Mouse (Mus musculus) forebrain, embryonic 11.5 days (tissue): Measurements from ENCODE around the gene Traf1. TPM values are rescaled to one million over a fixed set of nuclear protein-coding genes. Genes with fewer than 3 reads are reported as not detected.
A peak's percentile ranks its signal among the peaks of the same experiment; 100 is the strongest.

Experiments used
- ATAC-seq: fragments of 200-750 bp; cut with Nextera tagmentation; replicated peaks from 2 replicates; pipeline ENCODE4 v1.8.0; 2017; ENCODE audit warnings: moderate TSS enrichment; ENCODE audit not compliant: low FRiP score
- DNase-seq: peaks from one replicate; pipeline ENCODE4 v3.0.0-alpha.2; 2017; ENCODE audit warnings: low spot score
- H3K27ac ChIP-seq: fragments of 300-500 bp; sonication (generic); 2 replicates; pipeline ENCODE4 v1.5.1; 2014; ENCODE audit warnings: low read depth, low read length
- H3K27me3 ChIP-seq: fragments of 300-500 bp; sonication (generic); 2 replicates; pipeline ENCODE4 v1.6.1; 2014; ENCODE audit warnings: mild to moderate bottlenecking, low read length, mixed read lengths; ENCODE audit not compliant: control insufficient read depth, insufficient read depth
- H3K36me3 ChIP-seq: fragments of 300-500 bp; sonication (generic); 2 replicates; pipeline ENCODE4 v1.6.1; 2014; ENCODE audit warnings: mild to moderate bottlenecking, low read length, moderate library complexity, mixed read lengths; ENCODE audit not compliant: control insufficient read depth, insufficient read depth
- H3K4me1 ChIP-seq: fragments of 300-500 bp; sonication (generic); replicated peaks from 2 replicates; pipeline ENCODE4 v1.6.1; 2014; ENCODE audit warnings: low read length, mixed read lengths; ENCODE audit not compliant: control insufficient read depth, insufficient read depth
- H3K4me2 ChIP-seq: fragments of 300-500 bp; sonication (generic); 2 replicates; pipeline ENCODE4 v1.6.1; 2014; ENCODE audit warnings: low read depth, mild to moderate bottlenecking, low read length, moderate library complexity, mixed read lengths; ENCODE audit not compliant: severe bottlenecking
- H3K4me3 ChIP-seq: fragments of 300-500 bp; sonication (generic); 2 replicates; pipeline ENCODE4 v1.5.1; 2014; ENCODE audit warnings: low read depth, low read length
- H3K9ac ChIP-seq: fragments of 300-500 bp; sonication (generic); 2 replicates; pipeline ENCODE4 v1.6.1; 2014; ENCODE audit warnings: low read length
- H3K9me3 ChIP-seq: fragments of 300-500 bp; sonication (generic); 2 replicates; pipeline ENCODE4 v1.6.1; 2016; ENCODE audit warnings: low read length, mixed read lengths; ENCODE audit not compliant: control insufficient read depth
- WGBS: fragments of 180-500 bp; shearing (Covaris S2); extraction: QIAGEN DNeasy Blood & Tissue Kit; methylation state at CpG from one replicate; pipeline ENCODE4 v1.1.7; 2014; 5-methylcytosine and 5-hydroxymethylcytosine counted together
- polyA plus RNA-seq: library from polyadenylated mRNA; unstranded; fragments of >200 nt; fragmentation: Nextera tagmentation; extraction: Ambion mirVana; gene quantifications from 2 replicates; pipeline ENCODE4 v1.2.1, GENCODE M21; 2014

Gene Traf1
- polyA plus RNA-seq: 0.33 and 0.37 TPM in 2 replicates

DNA sequence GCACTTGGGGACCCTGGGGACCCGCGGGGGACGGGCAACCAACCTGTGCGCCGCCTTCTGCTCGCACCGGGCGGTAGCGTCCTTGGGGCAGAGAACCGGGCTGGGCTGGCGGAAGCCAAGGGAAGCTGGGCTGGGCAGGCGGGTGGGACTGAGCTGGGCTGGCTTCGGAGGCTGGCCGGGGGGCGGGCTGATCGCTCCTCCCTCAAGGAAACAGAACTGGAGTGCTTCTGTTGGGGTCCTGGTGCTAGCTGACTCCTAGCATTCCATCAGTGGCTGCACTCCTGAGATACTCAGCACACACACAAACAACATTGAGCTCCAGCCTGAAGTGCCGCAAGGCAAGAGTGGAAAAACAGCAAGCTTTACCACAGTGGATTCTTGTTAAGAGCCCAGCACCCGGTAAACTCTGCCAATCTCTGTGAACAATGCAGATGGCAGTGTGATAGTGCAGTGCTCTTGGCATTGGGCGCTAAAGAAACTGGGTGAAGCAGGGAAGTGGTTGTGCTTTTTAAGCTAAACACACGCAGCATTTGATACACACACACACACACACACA, at the start of gene Traf1:
Gene Traf1, minus strand, starts transcription at position 292 of the 556 bp plus-strand sequence.
- Histone ChIP-seq H3K27ac (no peak within 1 kb of the TSS), H3K9me3 (no peaks in the 10 kb centered on the region), H3K4me1 (no peaks in the 10 kb centered on the region; the same call in 1 of the 2 replicates), H3K27me3 (0 out of 2 replicates have a peak, but pooled peaks cover 2% of the 10 kb centered on the region), H3K4me3 (no peak within 1 kb of the TSS), H3K9ac (no peak within 1 kb of the TSS), H3K36me3 (no peaks in the 10 kb centered on the region), H3K4me2 (peak within 1 kb of the TSS; percentile 32)
- DNase-seq (no peak), ATAC-seq (no peak)
- WGBS: 18% methylated on average over 20 of the region's 20 CpGs

DNA sequence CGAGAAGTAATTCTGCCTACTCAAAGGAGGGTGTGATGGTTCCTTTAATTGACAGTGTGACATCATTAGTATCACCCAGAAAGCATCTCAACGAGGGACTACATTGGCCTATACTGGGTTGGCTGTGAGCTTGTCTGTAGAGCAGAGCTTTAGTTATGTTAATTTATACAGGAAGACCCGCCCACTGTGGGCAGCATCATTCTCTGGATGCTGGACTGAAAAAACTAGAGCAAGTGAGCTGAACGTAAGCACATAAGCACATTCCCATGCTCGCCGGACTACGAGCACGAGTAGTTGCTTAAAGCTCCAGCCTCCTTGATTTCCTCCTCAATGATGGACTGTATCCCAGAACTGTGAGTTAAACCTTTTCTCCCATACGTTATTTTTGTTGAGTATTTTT, 37.4 kb upstream of the Traf1 start:
- Histone ChIP-seq H3K27me3 (no peaks in the 10 kb centered on the region), H3K9ac (no peak overlapping the region), H3K36me3 (no peaks in the 10 kb centered on the region), H3K9me3 (no peaks in the 10 kb centered on the region), H3K27ac (no peak overlapping the region), H3K4me1 (peaks cover 3% of the 10 kb centered on the region), H3K4me2 (no peak overlapping the region), H3K4me3 (no peak overlapping the region)
- ATAC-seq (no peak), DNase-seq (no peak)
- 79% methylated on average over 9 of the region's 9 CpGs for WGBS

DNA sequence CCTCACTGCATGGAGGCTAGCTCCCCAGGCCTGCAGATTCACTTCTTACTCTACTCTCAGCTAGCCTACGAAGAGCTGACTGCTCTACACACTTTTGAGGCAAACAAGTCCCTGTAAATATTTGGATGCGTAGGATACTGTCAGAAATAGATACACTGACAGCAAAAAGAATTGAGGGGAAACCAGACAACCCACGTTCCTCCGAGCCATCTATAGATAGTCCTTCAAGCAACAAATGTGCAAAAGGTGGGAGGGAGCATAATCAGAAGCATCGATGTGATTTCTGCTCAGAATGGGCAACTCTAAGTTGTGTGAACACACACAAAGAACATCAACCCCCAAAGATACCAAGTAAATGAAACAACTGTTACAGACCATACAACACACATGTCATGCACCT, 34.9 kb upstream of the Traf1 start:
- Histone ChIP-seq H3K27me3 (no peaks in the 10 kb centered on the region), H3K36me3 (no peaks in the 10 kb centered on the region), H3K9me3 (no peaks in the 10 kb centered on the region), H3K27ac (no peak overlapping the region), H3K9ac (no peak overlapping the region), H3K4me3 (no peak overlapping the region), H3K4me1 (peaks cover 11% of the 10 kb centered on the region), H3K4me2 (no peak overlapping the region)
- DNase-seq: no peak
- ATAC-seq: no peak
- WGBS: 86% methylated on average over 5 of the region's 5 CpGs

DNA sequence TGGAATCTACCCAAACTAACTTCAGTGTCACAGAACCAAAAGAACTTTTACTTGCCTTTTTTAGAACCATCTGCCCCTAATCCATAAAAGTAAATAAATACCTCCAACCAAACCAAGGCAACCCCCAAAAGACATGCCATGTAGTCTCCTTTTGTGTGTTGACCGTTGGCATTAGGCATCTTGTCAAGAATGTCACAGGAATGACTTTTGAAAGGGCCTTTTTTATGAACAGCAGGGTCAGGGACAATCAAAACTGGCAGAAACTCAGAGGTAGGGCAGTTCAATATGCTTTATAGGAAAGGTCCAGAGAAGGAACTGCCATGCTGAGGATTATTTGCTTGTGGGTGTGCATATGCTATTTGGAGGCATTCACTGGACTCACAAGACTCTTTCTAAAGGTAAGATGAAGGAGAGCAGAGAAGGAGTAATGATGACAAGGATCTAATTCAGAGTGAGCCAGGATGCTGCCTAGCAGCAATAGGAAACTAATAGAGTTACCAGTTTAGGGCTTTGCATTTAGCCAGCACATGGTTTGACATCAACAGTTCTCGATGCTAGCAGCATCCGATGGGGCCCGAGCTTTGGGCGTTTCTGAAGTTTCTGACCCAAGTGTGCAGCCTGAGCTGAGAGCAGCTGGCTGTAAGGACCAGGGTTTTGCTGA, 32.3 kb upstream of the Traf1 start:
- no peaks in the 10 kb centered on the region for H3K36me3 ChIP-seq
- DNase-seq (no peak), ATAC-seq (no peak)
- H3K4me1 ChIP-seq: peaks cover 11% of the 10 kb centered on the region
- H3K27ac ChIP-seq: peak overlapping the region; percentile 71
- H3K4me2 ChIP-seq: no peak overlapping the region
- 0 out of 2 replicates have a peak overlapping the region, but pooled peaks have one; percentile 9 for H3K9ac ChIP-seq
- H3K27me3 ChIP-seq: no peaks in the 10 kb centered on the region
- WGBS: 40% methylated on average over 5 of the region's 5 CpGs
- H3K9me3 ChIP-seq: no peaks in the 10 kb centered on the region
- H3K4me3 ChIP-seq: no peak overlapping the region

DNA sequence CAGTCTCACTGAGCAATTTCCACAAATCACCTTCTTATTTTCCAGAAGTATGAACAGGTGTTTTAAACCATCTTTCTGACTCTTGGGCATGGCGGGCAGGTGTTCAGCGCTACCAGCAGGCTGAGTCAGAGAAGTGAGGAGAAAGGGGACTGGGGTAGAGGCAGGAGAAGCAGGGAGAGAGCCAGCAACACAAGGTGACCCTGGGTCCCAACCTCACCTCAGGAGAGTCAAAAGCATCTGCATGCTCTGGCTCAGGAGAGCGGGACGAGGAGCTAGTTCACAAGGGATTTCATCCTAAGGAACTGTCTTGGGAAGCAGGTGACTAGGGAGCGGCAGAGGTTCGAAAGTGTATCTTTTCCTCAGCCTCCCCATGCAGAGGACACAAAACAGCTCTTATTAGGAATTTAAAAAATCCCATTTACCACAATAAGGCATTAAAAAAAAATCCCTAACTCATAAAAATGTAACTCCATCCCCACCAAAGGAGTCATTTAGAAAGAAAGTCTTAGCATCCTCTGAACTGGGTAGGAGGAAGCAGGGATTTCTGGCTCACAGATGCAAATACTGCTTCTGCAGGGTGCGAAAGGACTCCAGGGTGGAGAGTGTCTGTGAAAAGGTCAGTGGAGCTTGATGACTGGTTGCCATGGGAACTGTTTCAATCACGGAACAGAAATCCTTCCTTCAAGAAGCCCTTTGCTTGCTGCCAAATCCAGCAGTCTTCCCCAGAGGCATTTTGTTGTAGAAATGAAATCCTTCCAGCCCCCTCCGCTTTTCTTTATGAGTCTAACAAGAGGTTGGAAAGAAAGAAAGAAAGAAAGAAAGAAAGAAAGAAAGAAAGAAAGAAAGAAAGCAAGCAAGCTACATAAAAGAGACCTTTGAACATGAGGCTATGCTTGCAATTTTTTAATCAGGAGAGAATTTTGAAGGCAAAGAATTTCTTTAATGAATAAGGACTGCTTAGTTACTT, 31.4 kb upstream of the Traf1 start:
- H3K4me1 ChIP-seq: peaks cover 11% of the 10 kb centered on the region
- 0 out of 2 replicates have a peak overlapping the region, but pooled peaks have one; percentile 23 for H3K9ac ChIP-seq
- DNase-seq: peak; percentile 59

DNA sequence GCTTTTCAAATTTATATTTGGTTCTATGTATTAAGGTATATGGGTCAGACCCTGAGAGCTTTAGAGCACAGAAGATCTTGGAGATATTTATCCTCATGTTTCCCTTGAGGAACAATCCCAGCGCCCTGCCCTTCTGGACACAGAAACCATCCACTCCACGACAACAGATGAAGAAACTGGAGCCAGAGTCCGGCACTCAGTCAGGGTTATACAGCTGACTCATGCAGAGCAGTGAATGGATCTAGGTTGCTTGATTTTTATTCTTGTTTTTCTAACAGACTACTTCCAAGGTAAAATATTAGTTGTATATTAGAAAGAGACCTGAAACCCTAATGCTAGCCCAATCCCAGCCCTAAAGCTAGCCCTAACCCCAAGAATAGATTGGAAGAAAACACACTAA, 30.4 kb upstream of the Traf1 start:
- H3K27ac ChIP-seq: no peak overlapping the region
- no peak for DNase-seq
- WGBS: 70% methylated on average over 3 of the region's 3 CpGs

More for the DNA sequence above, 31.4 kb upstream of the Traf1 start:
- Histone ChIP-seq H3K4me2 (peak overlapping the region; percentile 16; the same call in 1 of the 2 replicates), H3K4me3 (no peak overlapping the region), H3K27me3 (no peaks in the 10 kb centered on the region), H3K36me3 (no peaks in the 10 kb centered on the region), H3K27ac (peak overlapping the region; percentile 80), H3K9me3 (no peaks in the 10 kb centered on the region)
- WGBS: 8% methylated on average over 9 of the region's 9 CpGs
- peak; percentile 88 for ATAC-seq

DNA sequence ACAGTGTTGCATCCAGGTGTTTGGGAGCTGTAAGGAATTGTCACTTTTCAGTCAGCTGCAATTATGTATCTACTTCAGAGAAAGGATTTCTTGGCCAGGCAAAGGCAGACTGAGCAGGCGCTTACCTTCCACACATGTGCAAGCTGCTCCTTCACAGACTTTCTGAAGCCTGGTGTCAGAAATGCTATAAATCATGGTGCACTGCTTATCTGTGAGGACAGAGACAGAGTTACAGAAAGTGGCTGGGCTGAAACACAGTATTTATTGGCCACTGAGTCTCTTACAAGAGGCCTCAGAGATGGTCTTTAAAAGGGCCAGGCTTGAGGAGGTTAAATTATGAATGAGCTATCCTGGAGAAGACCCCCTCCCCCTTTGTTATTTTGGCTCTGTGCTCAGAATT, 28.2 kb upstream of the Traf1 start:
- no peaks in the 10 kb centered on the region for H3K36me3 ChIP-seq
- ATAC-seq (no peak), DNase-seq (no peak)
- no peak overlapping the region for H3K4me3 ChIP-seq
- WGBS: 84% methylated on average over 1 of the region's 1 CpGs
- no peak overlapping the region for H3K9ac ChIP-seq
- H3K9me3 ChIP-seq: no peaks in the 10 kb centered on the region
- H3K27me3 ChIP-seq: no peaks in the 10 kb centered on the region
- H3K27ac ChIP-seq: no peak overlapping the region
- peaks cover 11% of the 10 kb centered on the region for H3K4me1 ChIP-seq
- H3K4me2 ChIP-seq: no peak overlapping the region

More for the DNA sequence above, 30.4 kb upstream of the Traf1 start:
- no peaks in the 10 kb centered on the region for H3K36me3 ChIP-seq
- H3K27me3 ChIP-seq: no peaks in the 10 kb centered on the region
- ATAC-seq: no peak
- H3K4me1 ChIP-seq: peaks cover 11% of the 10 kb centered on the region
- no peaks in the 10 kb centered on the region for H3K9me3 ChIP-seq
- no peak overlapping the region for H3K4me2 ChIP-seq
- H3K4me3 ChIP-seq: no peak overlapping the region
- H3K9ac ChIP-seq: no peak overlapping the region

DNA sequence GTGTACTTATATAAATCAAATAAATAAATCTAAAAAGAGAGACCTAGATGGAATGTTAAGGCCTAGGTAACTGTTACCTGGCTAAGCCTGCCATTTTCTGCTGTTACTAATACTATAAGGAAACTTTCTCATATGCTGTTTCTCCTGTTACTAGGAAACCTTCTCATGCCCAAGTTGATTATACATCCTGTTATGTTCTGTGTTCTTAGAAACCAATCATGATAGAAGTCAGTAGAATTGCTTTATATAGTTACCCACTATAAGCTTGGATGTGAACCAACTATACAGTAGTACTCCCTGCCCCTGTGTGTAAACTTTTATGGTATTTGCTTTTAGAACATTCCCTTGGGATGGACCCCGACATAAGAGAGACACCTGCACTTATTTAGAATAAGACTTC, 26.0 kb upstream of the Traf1 start:
- ATAC-seq (no peak), DNase-seq (no peak)
- Histone ChIP-seq H3K4me1 (peaks cover under 1% of the 10 kb centered on the region; the same call in 1 of the 2 replicates), H3K36me3 (no peaks in the 10 kb centered on the region), H3K27me3 (no peaks in the 10 kb centered on the region), H3K9ac (no peak overlapping the region), H3K27ac (no peak overlapping the region), H3K4me3 (no peak overlapping the region), H3K4me2 (no peak overlapping the region), H3K9me3 (no peaks in the 10 kb centered on the region)
- 83% methylated on average over 1 of the region's 1 CpGs for WGBS
